Mouse (Mus musculus) urinary bladder, adult 2 months (tissue): Measurements from ENCODE around the gene Fmnl3. TPM values are rescaled to one million over a fixed set of nuclear protein-coding genes. Genes with fewer than 3 reads are reported as not detected.
"Not testable (repeated sequence)": the region's sequence is repeated elsewhere in the genome, so short reads cannot be mapped to it uniquely, and the experiment has no call there.

Source experiments
- DNase-seq: peaks from one replicate; pipeline ENCODE4 v3.0.0; 2022; ENCODE audit warnings: low spot score
- polyA plus RNA-seq: library from polyadenylated mRNA; depleted of rRNA; stranded (reverse); fragments of >200 nt; gene quantifications from 2 replicates; pipeline ENCODE4 v1.2.3, GENCODE M21; 2012

Gene Fmnl3
- polyA plus RNA-seq, 1 experiment = 8.9 TPM

DNA sequence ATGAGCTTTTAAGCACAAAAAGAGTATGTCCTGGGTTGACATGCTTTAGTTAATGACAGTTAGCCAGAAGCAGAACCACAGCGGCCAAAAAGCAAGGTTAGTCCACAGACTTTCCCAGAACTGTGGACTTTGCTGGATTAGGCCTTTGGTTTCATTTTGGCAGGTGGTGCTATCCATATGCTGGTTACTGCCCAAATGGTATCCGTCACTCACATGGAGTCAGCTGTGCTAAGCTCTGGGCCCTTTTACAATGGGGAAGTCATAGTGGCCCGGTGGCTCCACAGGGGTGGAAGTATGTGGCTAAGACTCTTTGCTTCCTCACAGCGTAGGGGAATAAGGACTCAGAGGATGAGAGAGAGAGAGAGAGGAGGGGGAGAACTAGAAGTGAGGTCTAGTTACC, 17.7 kb upstream of the Fmnl3 start:
- DNase-seq = no peak

DNA sequence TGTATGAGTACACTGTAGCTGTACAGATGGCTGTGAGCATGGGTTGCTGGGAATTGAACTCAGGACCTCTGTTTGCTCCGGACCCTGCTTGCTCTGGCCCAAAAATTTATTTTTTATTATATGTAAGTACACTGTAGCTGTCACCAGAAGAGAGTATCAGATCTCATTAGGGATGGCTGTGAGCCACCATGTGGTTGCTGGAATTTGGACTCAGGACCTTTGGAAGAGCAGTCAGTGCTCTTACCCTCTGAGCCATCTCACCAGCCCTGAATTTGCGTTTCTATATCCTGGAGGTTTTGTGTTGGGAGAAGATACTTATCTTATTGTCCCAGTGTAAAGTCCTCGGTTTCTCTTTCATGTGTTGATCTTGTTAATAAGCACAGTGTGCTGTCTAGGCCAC, 16.5 kb upstream of the Fmnl3 start:
- DNase-seq = no peak

DNA sequence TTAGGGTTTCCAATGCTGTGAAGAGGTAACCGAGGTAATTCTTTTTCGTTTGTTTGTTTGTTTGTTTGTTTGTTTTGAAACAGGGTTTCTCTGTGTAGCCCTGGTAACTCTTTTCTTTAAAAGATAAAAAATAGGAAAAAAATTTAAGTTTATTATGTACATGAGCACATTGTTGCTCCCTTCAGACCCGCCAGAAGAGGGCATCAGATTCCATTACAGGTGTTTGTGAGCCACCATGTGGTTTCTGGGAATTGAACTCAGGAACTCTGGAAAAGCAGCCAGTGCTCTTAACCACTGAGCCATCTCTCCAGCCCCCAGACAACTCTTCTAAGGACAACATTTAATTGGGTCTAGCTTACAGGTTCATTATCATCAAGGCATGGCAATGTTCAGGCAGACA, 15.8 kb upstream of the Fmnl3 start:
- not testable (repeated sequence) for DNase-seq

GRCm38 (mm10) chr15:99384071-99384470, 13.8 kb upstream of the Fmnl3 start:
- DNase-seq = no peak

DNA sequence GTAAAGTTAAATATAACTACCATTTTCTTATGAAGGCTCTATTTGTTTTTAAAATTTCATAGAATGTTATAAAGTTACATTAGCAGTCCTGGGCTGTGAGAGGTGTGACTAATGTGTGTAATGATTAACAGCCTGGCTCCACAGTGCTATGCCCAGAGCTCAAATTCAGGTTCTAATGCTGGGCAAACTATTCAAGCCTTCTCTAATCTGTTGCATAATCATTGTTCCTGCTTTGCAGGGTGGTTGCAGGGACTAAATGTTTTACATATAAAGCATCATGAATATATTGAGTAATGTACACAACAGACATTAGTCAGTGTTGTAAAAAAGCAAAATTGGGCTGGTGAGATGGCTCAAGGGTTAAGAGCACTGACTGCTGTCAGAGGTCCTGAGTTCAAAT, 12.6 kb upstream of the Fmnl3 start:
- DNase-seq = no peak

DNA sequence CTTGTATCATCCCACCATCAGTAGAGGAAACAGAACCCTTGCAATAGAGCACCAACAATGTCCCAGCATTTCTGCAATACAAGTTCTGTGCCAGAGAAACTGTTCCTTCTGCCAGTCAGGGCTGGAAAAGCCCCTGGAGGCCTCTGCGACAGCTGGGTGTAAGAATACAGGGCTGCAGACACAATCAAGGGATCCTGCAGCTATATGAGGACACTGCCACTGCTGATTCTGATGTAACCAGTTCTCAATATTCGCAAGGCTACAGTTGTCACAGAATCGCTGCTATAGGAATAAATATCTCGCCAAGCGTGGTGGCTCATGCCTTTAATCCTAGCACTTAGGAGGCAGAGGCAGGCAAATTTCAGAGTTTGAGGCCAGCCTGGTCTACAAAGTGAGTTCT, 6.0 kb upstream of the Fmnl3 start:
- no peak for DNase-seq

GRCm38 (mm10) chr15:99375581-99375980, 5.3 kb upstream of the Fmnl3 start:
- DNase-seq = no peak

- no peak for DNase-seq
These were observed 4.8 kb upstream of the Fmnl3 start for GRCm38 (mm10) chr15:99375036-99375435.

DNA sequence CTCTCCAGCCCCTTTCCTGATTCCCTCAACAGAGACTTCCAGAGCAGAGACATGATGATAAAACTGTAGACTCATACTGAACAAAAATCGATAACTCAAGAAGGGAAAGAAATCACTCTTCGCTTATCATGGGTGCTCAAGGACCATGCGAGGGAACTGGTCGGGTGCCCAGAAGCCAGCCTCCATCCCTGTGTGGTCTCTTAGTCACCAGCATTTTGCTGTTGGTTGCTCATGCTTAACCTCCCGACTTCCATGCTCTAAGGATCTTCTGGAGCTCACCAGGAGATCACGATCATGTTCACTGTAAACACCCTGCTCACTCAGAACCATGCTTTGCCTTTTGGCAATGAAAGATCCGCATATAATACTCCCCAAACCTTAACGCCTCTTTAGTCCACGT, 2.5 kb upstream of the Fmnl3 start:
- DNase-seq = no peak

DNA sequence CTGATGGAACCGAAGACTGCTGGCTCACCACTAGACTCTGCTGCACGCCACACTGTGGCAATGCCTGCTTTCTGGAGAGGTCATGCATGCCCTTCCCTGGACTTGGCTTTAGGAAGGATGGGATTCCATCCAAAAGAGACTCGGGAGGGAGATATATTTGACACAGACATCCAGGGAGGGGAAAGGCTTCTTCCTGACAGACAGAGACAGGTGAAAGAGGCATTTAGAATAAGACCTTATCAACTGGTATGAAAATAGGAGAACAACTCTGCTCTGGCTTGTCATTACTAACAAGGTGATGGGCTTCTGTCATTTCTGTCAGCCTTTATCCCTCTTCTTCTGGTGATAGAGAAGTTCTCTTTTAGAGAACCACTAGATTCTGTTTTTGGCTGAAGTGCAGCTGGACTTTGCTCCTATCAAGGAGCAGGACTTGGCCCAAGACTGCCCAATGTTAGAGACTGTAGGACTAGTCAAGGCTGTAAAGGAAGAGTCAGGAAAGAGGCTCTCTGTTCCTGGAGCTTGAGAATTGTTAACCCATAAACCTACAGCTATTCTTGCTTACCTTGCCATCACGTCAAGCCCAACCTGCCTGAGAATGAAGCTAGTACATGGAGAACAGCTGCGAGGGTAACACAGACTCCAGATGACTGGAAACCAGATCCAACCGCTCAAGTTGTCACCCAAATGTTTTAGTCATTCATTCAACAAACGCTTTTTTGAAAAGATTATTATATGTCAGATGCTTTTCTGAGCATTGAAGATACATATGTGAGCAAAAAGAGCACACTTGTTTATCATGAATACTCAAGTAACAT, 1.5 kb upstream of the Fmnl3 start:
- no peak for DNase-seq

DNA sequence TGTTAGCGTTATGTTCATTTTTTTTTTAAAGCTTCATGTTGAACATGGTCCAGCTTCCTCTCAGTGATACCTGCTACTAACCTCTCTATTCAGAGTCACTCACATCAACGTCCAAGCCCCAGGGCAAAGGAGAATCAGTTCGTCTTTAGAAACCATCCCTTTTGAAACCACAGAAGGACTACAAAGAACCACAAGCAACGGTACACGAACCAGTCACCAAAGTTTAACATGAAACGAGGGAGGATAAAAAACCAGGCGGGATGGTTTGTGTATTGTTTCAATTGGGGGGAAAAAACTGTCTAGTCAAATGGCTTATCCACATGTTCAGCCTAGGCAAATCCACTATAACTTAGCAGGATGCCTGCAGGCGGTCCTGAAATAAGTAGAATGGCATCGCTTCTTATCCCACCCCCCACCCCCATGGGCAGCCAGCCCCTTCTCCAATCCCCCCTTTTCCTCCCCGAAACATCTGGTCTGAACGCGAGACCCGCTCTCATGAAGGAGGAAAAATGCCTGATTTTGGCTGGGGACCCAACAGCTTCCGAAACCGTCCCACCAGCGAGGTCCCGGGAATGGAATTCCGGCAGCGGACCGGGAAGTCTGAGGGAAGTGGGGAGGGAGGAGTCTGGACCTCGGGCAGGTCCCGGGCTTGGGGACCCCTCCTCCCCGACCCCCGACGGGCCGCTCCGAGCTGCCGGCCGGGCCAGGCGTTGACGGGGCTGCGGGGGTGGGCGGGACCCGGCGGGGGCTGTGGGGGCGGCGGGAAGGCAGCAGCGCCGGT, 701 bp downstream of the Fmnl3 start:
- DNase-seq = no peak

DNA sequence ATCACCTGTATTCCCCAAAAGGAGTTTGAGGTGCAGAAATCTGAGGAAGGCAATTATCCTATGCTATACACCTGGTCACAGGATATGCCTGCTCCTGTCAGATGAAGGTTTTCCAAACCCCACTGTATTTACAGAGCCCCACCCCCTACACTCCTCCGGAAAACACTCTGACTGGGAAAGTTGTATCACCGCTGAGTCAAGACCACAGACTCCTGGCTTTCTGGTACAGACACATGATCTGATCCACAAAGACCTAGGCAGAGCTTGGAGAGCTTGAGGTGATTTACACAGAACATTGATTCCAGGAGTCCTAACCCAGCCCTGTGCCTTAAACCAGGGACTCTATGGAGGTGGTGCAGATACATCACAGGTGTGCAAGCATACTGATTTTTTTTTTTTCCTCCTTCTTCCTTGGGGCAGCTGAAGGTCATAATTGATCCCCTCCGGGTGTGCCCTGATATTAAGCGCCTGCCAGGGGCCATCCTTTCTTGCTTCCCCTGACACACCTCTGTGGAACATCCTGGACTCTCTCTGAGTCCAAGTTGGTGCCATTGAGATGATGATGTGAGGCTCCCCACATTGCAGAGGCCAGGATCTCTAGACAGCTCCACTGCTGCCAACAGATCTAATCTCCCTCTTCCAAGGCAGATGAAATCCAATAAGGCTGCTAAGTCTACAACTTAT, 1.6 kb downstream of the Fmnl3 start:
- DNase-seq = no peak

- DNase-seq = no peak
These were observed 5.4 kb downstream of the Fmnl3 start for GRCm38 (mm10) chr15:99364921-99365320.

- no peak for DNase-seq
These were observed 6.2 kb downstream of the Fmnl3 start for GRCm38 (mm10) chr15:99364022-99364530.

DNA sequence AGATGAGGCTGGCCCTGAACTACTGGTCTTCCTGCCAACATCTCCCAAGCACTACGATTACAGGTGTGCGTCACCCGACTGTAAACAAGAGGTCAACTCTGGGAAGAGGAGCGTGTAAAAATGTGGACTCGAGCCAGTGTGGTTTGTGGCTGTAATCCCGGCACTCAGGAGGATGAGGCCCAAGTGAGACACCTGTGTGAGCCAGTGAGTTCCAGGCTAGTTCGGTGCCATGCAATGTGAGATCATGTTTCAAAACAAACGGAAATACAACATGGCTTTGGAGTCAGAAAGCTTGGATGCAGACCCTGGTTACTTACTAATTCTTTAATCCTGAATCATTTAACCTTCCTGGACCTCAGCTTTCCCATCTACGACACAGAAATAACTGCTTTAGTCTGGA, 11.3 kb downstream of the Fmnl3 start:
- no peak for DNase-seq

DNA sequence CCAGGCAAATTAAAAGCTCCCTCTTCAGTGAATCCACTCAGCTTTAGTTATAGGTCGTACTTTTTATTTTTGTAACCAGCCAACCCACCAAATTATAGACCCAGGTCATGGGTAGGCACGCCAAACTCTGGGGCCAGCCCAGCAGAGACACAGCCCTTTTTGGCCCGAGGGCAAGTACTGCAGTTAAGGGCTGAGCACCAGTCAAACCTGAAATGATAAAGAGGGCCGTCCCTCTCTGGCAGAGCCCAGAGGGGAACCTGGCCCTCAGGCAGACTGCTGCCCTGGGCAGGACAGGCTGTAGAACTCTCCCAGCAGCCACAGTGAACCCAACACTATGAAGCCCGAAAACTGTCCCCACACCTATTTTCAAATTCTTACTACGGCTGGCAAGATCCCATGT, 13.8 kb downstream of the Fmnl3 start:
- DNase-seq = no peak

DNA sequence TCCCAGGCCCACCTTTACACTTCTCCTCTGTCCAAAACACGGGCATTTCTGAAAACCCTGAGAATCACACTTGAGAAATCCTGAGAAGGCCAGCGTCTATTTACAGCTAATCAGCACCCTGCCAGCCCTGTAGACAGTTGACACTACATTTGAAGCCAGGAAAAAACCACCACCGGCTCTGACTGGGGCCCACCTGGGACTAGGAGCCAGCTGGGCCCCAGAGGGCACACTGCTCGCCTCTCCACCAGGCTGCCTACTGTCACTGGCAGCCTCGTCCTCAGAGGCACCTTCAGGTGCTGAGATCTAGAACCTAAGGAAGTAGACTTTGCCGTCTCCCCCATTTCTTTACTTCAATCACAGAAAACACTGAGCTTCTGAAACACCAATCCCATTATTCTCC, 14.6 kb downstream of the Fmnl3 start:
- DNase-seq = no peak

DNA sequence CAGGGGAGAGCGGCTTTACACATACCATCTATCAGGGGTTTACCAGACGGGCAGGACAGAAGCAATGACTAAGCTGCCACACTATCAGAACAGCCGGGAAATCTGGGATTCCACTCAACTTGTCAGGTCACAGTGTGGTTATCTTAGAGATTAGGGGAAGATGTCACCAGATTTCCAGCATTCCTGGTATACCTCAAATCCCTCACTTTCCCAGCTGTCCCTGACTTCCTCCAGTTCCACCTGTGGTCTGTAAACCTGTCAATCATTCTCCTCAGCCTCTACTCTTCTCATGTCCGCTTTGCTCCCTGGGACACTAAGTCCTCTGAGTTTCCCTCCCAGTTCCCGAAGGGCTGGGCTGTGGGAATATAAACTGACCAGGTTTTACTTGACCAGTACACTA, 18.0 kb downstream of the Fmnl3 start:
- DNase-seq = no peak

- DNase-seq = no peak
These were observed 18.7 kb downstream of the Fmnl3 start for GRCm38 (mm10) chr15:99351610-99352009.

GRCm38 (mm10) chr15:99344961-99345360, 25.3 kb downstream of the Fmnl3 start:
- no peak for DNase-seq

DNA sequence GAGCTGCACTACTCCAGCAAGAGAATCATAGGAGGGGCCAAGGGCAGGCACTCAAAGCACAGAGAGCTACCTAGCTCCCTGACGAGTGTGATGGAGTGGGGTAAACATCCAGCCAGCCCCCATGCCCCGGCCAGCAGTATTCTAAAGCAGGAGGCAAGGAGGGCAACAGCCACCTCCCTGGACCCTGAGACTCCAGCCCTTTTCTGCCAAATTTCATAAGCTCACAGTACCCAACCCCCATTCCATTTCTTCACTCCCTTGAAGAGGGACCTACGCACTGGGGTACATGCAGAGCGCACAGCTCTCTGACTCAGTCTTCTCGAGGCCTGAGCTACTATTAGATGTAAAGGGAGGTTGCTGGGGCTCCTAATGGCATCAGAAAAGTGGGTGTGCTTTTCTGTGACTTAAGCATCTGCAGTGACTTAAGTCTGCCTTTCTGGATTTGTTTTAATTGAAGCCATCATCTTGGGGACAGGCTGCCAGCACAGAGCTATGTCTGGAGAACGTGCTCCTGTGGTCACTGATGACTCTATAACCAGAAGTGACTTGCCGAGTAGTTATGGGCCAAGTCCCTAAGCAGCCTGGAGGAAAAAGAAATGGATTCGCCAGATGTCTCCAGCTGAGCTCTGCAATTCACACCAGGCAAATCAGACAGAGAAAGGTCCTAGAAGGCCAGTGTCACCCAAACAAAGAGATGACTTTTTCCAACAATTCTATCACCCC, 26.0 kb downstream of the Fmnl3 start:
- DNase-seq = no peak
